Mouse (Mus musculus) layer of hippocampus, postnatal 14 days (tissue): ENCODE measurements around the gene Wdr48. TPM values are rescaled to one million over a fixed set of nuclear protein-coding genes. Genes with fewer than 3 reads are reported as not detected.
A peak's percentile ranks its signal among the peaks of the same experiment; 100 is the strongest.

Source experiments
- DNase-seq, 2 experiments: peaks; one replicate each; pipeline ENCODE4 v3.0.0; 2021 to 2022; ENCODE audit warnings: low spot score in 2 of 2, mixed read lengths in 1 of 2
- long read RNA-seq, 2 experiments: library from polyadenylated mRNA; stranded (forward); transcript quantifications; one replicate each; pipeline ENCODE4 v2.0.0; 2021
- total RNA-seq, 2 experiments: library from RNA; stranded (reverse); gene quantifications; 2 replicates each; pipeline ENCODE4 v1.2.3; 2021

The Wdr48 gene
- 10 to 100 TPM; 63.1 to 65.8 TPM for total RNA-seq
- long read RNA-seq, experiment 1, transcript Wdr48-201 (19 exons, 3,845 nt): major isoform, 17 of 31 reads
- long read RNA-seq, experiment 1, partial matches to known transcripts: 6 of 31 reads
- long read RNA-seq, experiment 1, other reads (novel, unspliced or antisense): 8 of 31 reads
- long read RNA-seq, experiment 2, transcript Wdr48-201 (19 exons, 3,845 nt): major isoform, 11 of 19 reads
- long read RNA-seq, experiment 2, partial matches to known transcripts: 1 of 19 reads
- long read RNA-seq, experiment 2, other reads (novel, unspliced or antisense): 7 of 19 reads

GRCm38 (mm10) chr9:119894339-119895009 is at the start of gene Wdr48:
Gene Wdr48, plus strand, starts transcription at chr9:119894878.
- peak; percentile 96 to 99 for DNase-seq

DNA sequence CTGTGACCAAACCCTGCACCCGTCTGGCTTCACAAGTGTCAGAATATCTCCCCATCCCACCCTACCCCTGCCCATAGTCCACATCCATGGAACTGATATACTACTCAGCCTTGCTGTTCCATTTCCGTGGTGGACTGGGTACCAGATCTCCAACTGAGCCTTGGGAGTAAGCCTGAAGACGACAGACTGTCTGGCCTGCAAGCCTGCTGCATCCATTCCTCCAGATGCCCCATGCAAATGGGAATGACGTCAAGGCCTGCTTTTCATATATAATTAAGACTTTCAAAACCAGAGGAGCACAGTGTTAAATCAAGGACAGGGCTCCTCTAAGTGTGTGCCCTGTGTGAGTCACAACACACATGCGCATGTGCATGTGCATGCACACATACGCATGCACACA is 47.5 kb upstream of the Wdr48 start:
- DNase-seq: no peak

DNA sequence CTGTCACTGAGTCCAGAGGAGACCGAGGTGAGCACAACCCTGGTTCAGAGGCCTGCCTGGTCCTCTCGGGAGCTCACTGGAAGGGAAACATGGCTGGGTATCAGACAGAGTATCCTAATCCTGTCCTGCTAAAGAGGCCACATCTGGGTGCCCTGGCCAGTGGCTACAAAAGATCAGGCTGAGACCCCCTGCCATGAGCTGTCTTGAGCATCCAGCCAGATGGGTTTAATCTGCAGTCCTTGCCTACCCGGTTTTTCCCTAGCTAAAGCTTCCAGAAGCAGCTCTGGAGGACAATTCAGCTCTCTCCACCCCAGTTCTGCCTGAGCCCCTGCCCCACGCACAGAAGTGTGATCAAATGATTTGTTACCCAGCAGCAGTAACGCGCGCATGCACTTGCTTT is 46.0 kb upstream of the Wdr48 start:
- DNase-seq: no peak

DNA sequence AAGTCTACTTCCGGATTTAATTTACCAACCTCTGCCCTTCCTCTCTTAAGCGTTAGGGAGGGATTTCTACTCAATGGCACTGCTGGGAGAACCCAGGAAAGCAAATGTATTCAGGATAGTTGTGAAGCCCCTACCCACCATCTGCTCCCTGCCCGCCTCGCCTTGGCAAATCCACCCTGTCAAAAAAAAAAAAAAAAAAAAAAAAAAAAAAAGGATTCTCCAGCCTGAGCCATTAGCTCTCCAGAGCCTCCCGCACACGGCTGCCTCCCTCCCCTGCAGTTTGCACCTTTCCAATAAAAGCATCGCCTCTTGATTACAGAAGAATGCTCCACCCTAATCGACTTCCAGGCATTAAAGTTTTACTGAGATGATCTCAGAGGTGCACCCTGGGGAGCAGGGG is 45.5 kb upstream of the Wdr48 start:
- peak in 1 of 2 experiments; percentile 42 for DNase-seq

DNA sequence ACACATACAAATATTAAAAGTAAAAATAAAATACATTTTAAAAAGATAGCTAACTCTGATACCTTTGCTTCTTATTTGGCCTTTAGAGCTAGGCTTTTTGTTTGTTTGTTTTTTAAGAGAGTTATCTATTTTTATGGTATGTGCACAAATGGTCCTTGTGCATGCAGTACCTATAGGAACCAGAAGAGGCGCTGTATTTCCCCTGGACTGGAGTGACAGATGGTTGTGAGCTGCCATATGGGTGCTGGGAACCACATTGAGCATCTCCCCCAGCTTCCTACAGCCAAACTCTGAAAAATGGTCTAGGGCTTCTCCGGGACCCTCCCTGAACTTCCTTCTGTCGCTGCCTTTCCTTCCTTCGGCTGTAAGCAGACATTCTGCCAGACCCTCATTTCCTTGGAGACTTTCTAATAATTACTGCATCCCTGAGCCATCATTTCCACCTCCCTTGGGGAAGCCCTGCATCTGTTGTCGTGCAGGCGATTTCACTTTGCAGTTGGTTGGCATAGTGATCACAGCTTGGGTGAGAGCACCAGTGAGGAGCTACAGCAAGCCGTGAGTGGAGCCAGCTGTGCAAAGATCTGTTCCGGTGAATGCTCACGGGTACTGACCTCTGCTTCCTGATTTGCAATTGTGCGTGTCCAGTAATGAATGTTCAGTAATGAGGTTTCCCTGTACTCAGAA is 42.2 kb upstream of the Wdr48 start:
- peak; percentile 50 to 67 for DNase-seq

GRCm38 (mm10) chr9:119853071-119853846 is 41.4 kb upstream of the Wdr48 start:
- no peak for DNase-seq

- DNase-seq: no peak
Observed at GRCm38 (mm10) chr9:119854170-119854569, 40.5 kb upstream of the Wdr48 start.

GRCm38 (mm10) chr9:119887144-119887901 is 7.4 kb upstream of the Wdr48 start:
- no peak for DNase-seq

- DNase-seq: no peak
Observed at GRCm38 (mm10) chr9:119888843-119889246, 5.8 kb upstream of the Wdr48 start.

- DNase-seq: no peak
Observed at GRCm38 (mm10) chr9:119889446-119889845, 5.2 kb upstream of the Wdr48 start.

DNA sequence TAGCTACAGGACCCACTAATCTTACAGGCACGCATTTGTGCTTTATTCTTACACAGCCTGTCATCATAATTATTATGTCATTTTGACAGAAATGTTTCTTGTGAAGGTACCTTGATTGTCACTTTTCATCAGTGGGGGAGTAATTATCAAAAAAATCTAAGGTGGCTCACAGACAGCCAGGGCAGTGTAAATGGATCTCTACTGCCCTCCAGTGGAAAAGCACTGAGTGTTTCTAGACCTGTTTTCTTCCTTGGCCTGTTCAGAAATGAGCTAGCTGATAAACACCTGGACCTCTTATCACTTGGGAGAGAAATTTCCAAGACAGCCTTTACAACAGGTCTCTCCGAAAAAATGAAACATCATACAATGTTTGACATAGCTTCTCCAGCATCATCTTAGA is 4.0 kb upstream of the Wdr48 start:
- peak; percentile 28 to 54 for DNase-seq

- DNase-seq: no peak
Observed at GRCm38 (mm10) chr9:119893881-119894280, 797 bp upstream of the Wdr48 start.

DNA sequence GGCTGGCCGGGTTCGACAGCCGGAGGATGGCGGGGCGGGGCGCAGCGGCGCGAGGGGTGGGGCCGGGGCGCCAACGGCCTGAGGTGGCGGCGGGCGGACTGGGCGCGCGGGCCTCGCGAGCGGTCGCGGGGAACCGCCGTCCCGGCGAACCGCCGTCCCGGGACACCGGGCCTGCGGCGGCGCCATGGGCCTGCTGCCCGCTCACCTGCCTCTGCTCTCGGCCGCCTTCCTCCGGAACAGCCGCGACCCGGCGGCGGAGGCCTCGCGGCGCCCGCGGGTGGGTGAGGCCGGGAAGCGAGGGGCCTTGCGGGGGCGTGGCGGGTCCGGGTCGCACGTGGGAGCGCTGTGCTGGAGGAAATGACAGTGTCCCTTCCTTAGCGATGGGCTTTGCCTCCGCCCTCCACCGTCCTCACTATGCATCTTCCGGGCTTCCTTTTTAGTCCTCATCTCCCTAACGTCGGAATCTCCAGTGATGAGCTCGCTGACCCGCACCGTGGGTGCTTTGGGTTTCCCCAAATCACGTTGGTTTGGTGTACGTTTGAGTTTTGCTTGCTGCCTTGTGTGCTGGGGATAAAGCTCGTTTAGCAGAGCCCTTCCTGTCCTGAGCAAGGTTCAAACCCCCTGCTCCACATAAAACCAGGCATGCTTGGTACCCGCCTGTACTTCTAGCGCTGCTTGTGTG is 503 bp downstream of the Wdr48 start:
- no peak for DNase-seq

DNA sequence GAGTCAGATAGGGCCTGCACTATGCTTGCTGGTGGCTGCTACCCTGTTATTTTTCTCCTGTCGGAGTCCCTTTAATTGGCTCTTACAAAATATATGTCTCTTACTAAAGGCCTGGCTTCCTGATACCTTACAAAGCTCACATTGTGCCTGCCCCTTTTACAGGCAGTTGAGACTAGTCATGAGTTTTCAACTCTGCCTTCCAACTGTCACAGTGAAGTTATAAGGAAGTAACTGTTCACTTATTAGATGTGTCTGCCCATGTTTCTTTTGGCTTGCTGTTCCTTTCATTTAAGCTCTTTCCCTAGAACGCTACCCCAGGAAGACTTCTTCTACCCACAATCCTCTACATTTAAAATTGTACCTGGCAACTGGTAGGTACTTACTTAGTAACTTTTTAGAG is 4.8 kb downstream of the Wdr48 start:
- no peak for DNase-seq

- no peak for DNase-seq
Observed at GRCm38 (mm10) chr9:119902410-119903151, 7.9 kb downstream of the Wdr48 start.

DNA sequence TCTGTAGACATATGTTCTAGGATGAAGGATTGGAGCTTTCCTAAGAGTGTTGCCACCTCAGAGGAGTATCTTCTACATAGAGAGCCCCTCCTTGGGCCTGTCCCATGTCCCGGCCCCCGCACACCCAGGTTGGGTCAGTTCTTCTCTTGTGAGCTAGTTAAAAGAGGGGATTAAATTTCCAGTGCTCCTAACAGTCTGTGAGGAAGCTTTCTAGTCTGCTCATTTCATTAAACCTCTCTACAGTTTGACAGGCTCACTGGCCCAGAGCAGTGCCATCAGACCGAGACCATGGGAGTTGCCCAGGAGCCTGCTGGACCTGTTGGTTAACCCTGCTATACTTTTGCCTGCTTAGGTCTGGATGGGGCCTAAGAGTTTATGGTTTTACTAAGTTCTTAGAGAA is 14.0 kb downstream of the Wdr48 start:
- no peak for DNase-seq

DNA sequence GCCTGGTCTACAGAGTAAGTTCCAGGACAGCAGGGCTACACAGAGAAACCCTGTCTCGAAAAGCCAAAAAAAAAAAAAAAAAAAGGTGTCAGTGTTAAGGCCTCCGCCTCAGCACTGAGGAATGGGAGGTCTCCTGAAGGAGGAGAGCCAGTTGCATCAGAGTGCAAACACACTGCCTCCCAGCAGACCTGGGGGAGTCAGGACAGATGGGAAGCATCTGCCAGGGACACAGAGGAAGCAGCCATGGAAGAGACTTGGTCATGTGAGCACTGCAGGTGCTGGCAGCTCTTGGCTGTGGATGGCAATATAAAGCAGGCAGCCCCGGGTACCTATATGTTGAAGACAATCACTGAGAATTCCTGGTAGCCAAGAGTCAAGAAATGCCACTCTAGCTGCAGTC is 15.3 kb downstream of the Wdr48 start:
- no peak for DNase-seq

- no peak for DNase-seq
Observed at GRCm38 (mm10) chr9:119913087-119913838, 18.6 kb downstream of the Wdr48 start.

DNA sequence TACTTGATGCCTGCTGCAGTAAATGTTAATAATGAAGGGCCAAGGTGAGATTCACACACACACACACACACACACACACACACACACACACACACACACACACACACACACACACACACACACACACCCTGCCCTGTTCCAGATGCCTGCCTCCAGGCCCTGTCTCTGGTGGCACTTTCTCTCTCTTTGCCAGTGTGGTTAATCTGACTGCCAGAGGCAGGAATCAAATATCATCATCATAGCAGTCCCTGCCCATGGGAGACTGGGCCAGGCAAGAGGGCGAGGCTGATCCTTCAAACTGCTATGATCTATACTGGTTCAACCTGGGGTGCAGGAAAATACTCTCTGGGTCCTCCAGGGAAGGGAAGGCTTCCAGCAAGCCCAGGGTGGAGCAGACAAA is 25.2 kb downstream of the Wdr48 start:
- no peak for DNase-seq
